Mouse (Mus musculus): Measurements from ENCODE around the gene Fam189a2.

The Fam189a2 gene

DNA sequence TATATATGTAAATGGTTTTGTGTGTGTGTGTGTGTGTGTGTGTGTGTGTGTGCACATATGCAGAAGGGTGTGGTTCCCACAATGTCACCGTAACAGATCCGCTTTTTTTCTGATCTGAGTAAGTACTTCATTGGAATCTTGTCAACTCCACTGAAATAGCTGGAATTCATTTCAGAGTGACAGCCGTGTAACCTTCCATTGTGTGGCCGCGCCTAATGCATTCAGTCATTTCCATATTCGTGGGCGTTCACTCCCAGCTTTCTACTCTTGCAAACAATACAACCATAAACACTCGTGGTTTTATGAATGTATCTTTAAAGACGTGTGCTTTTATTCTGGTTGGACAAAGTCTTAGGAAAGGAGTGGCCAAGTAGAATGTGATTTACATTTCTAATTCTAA lies 6.7 kb downstream of the Fam189a2 start:
- no peak for DNase-seq

DNA sequence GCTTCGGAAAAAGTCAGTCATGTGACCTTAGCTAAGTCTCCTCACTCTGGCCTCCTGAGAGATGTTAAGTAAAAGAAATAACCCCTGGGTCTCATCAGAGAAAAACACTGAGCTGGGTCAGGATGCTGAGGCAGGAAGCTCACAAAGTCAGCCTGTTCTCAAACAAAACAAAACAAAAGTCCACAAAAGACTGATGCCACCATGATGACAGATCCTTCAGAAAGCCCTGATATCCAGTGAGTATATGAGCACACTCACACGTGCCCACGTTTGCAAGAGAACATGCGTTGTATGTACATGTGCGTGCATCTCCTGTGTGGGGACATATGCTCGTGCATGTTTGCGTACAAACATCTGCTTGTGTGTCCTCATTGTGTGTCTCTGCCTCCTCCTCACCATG lies 7.5 kb downstream of the Fam189a2 start:
- DNase-seq = no peak

- no peak for DNase-seq
Measured at GRCm38 (mm10) chr19:24022771-24023170, 8.0 kb downstream of the Fam189a2 start.

GRCm38 (mm10) chr19:24022301-24022700 lies 8.5 kb downstream of the Fam189a2 start:
- DNase-seq = no peak

GRCm38 (mm10) chr19:24020736-24021135 lies 10.1 kb downstream of the Fam189a2 start:
- DNase-seq = no peak

- DNase-seq = no peak
Measured at GRCm38 (mm10) chr19:24019609-24020008, 11.2 kb downstream of the Fam189a2 start.

GRCm38 (mm10) chr19:24018396-24018795 lies 12.4 kb downstream of the Fam189a2 start:
- DNase-seq = no peak

- DNase-seq = no peak
Measured at GRCm38 (mm10) chr19:24017892-24018291, 12.9 kb downstream of the Fam189a2 start.

DNA sequence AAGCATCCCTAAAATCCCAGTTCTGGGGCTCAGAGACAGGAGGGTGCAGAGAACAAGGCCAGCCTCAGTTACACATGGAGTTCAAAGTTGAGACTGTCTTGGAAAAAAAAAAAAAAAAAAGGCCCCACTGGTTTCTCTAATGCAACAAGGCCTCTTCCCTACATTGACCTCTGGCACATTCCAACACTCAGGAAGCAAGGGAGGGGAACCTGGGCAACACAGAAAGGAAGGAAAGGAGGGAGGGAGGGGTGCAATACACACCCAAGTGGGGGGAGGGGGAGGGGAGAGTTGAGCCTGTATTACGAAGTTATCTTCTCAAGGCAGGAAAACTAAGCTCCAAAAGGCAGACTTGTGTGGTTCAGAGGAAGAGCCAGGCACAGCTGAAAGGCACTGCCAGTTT lies 13.4 kb downstream of the Fam189a2 start:
- DNase-seq = no peak

DNA sequence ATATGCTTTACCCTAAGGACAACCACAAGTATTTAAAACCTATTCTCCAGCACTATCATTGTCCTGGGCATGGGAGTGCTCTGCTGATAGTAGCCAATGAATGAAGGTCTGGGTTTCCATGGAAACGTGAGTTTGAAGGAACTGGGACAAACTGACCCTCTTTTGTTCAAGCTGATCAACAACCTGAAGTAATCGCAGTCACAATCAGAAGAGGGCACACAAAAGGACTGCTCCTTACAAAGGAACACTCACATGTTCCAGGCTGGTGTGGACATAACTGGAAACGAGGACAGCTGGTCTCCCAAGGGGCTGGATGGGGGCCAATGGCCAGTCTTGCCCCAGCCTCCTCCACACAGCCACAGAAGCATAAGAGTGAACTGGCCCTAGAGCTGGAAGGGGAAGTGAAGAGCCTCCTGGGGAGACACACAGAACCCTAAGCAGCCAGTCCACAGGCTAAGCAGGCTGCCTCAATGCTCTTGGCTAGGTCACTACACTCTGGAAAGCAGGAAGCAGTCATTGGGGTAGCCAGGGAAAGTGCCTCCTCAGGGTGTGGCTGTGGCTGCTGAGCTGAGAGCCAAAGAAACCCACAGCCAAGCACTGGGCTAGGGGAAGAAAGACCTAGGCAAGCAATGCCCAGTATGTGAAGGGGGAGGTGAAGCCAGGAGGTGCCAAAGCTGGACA lies 14.0 kb downstream of the Fam189a2 start:
- peak; percentile 51 for DNase-seq

DNA sequence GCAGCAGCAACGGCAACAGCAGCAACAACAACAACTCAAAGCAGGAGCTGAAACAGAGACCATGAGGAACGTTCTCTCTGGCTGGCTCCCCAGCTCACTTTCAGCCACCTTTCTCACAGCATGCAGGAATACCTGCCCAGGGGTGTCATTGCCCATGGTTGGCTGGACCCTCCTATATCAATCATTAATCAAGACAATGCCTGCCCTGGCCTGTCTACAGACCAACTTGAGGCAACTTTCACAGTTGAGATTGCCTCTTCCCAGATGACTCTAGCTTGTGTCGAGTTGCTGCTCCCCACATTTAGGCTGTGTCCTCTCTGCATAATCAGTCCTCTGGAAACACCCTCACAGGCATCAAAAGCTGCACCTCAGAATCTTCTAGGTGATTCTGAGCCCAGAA lies 17.6 kb downstream of the Fam189a2 start:
- DNase-seq = no peak

DNA sequence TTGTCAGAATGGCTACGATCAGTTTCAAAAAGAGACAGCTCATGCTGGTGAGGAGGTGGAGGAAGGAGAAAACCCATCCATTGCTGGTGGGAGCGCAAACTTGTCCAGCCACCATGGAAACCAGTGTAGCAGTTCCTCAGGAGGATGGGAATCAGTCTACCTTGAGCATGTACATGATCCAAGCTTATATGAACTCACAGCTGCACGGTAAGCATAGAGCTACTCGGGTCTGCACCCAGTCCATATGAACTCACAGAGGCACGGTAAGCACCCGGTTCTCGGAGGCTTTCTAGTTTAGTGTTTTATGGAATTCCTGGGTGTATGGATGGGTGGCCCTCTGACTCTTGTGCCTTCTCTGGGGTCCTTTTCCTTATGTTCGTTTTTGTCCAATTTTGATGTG lies 18.3 kb downstream of the Fam189a2 start:
- no peak for DNase-seq

- no peak for DNase-seq
Measured at GRCm38 (mm10) chr19:24007638-24008360, 23.0 kb downstream of the Fam189a2 start.

DNA sequence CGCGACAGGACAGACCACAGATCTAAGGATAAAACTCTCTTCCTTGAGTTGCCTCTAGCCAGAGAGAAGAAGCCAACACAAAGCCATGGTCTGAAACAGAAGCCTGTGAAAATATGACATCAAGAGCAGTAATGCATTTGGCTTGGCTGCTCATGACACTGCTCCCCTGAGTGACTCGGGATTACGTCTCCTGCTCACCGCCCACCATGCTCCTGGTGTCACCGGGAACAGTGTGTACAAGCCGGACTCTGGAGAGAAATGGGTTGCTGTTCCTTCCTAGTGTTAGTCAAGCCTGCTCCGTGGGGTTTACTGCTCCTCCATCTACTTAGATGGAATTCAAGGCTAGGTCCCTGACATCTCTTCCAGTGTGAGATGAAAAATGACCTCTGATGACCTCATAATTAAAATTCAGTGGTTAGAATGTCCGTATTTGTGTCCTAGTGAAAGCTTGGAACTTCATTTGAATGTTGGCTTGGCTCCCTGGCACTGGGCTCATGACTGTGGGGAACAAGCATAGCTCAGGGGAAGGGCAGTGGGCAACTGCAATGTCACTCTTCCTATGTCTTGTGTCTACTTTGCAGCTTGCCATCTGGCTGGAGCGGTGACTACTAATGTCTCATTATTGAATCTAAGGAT lies 23.7 kb downstream of the Fam189a2 start:
- peak; percentile 20 for DNase-seq

- DNase-seq = no peak
Measured at GRCm38 (mm10) chr19:23995766-23996399, 34.9 kb downstream of the Fam189a2 start.

DNA sequence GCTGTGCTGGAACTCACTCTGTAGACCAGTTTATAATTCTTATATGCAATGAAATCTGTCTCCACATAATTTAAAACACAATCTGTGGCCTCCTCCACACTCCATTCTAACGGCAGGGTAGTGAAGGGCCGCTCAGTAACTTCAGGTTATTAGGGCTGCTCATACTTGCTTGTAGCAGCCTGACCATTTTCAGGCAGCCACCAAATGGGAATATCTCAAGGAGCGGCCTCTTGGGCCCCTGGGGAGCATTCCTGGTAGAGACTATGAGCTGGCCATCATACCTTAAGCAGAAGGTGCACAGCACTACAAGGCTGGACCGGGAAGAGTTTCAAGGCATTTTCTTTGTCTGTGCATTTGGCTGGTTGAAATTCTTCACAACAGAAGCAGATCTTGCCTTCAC lies 42.7 kb downstream of the Fam189a2 start:
- no peak for DNase-seq

- DNase-seq = no peak
Measured at GRCm38 (mm10) chr19:23987291-23987690, 43.5 kb downstream of the Fam189a2 start.

- DNase-seq = no peak
Measured at GRCm38 (mm10) chr19:23984186-23984585, 46.6 kb downstream of the Fam189a2 start.

GRCm38 (mm10) chr19:23980598-23980997 lies 50.2 kb downstream of the Fam189a2 start:
- no peak for DNase-seq

- DNase-seq = no peak
Measured at GRCm38 (mm10) chr19:23977901-23978443, 52.8 kb downstream of the Fam189a2 start.

DNA sequence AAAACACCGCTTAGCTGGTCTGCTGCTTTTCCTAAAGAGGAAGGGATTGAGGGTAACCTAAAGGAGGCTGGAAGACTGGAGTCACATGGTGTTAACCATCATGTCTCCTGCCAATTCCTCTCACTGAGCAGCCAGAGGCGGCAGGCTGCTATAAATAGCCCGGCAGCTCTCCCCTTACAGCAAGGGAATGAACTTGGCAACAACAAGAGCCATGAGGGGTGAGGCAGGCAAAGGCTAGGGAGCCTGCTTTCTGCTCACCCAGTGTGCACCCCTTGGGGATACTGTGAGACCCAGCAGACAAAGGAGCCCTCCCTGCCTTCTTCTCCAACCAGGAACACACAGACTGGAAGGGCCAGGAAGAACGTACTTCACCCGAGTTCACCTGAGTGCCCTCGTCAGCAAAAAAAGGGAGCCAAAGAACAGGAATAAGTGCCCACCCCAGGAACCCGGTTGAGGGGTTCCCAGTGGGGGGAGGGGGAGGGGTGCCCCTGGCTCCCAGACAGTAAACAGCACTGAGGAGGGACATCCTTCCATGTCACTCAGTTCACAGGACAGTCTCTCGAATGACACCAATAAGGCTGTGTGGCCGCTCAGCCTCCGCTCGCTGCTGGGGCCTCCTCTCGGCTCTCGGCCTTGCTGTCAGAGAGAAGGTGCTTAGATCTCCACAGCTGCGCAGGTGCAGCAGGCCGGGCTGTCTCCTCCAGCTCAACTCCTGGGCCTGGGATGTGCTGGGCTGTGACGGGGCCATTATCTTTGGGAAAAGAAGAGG lies 57.8 kb downstream of the Fam189a2 start:
- DNase-seq = peak; percentile 58

DNA sequence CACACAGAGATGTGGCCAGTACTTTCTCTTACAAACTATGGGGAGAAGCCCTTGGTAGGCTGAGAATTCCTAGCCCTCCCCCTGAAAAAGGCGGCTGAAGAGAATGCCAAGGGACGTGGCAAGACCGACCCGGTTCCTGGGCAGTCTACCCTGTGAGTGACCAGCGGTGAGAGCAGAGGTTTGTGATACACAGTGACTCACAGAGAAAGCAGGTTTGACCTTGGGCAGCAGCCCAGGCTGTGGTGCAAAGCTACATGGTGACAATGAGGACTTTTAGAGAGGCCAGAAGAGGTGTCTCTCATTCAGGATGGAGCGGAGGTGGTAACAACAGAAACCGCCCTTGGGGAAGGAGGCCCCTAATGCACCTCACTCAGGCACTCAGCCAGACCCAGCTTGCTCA lies 59.4 kb downstream of the Fam189a2 start:
- DNase-seq = no peak

- DNase-seq = no peak
Measured at GRCm38 (mm10) chr19:23970374-23970773, 60.4 kb downstream of the Fam189a2 start.
